Mouse (Mus musculus) stomach, postnatal 0 days (tissue): ENCODE measurements around the gene Slc4a4.

Experiments used
- CTCF ChIP-seq: IDR thresholded peaks from 2 replicates; pipeline ENCODE4 v1.5.1; 2016; ENCODE audit warnings: antibody characterized with exemption, low read depth, mild to moderate bottlenecking, moderate library complexity
- EP300 ChIP-seq: optimal IDR thresholded peaks from 2 replicates; pipeline ENCODE3; 2016; ENCODE audit warnings: antibody characterized with exemption

DNA sequence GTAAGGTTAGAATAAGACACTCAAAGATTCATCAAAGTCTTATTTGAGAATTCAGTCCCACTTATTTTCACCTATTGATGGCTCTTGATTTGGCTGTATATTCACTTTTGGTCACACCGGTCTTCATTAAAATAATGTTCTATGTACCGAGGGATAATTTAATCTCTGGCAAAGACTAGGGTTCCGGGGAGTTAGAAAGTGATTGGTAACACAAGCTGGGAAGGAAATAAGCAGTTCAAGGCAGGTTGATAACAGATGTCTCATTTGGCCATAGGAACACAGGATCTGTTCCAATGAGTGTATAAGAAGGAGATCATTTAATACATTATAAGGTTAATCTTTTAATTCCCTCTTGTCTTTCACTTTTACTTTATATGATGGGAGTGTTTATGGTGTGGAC is 29.3 kb upstream of the Slc4a4 start:
- TF ChIP-seq CTCF (no peak), EP300 (no peak)
